Mouse (Mus musculus) CH12.LX (cell line): ENCODE data around the gene Mier3.

Experiments
- CTCF ChIP-seq, 2 experiments: IDR thresholded peaks in 1 of 2; conservative IDR thresholded peaks in 1 of 2; 2 replicates each; pipeline ENCODE4 v1.5.1; 2011 to 2012; ENCODE audit warnings: low read depth in 2 of 2, low read length in 2 of 2, improper control_type of control experiment in 1 of 2, inconsistent platforms in 1 of 2, mild to moderate bottlenecking in 1 of 2, moderate library complexity in 1 of 2
- EP300 ChIP-seq: IDR thresholded peaks from 2 replicates; pipeline ENCODE4 v1.6.1; 2011; ENCODE audit warnings: low read length, improper control_type of control experiment
- KAT2A ChIP-seq: IDR thresholded peaks from 2 replicates; pipeline ENCODE4 v1.6.1; 2012; ENCODE audit warnings: low read length, improper control_type of control experiment, inconsistent platforms; ENCODE audit not compliant: insufficient replicate concordance

- TF ChIP-seq KAT2A (no peak), CTCF (conservative IDR thresholded peaks at IDR 0.05 in 1 of 2, IDR thresholded peaks at IDR 0.05 in 1 of 2; ENCODE audit: low read depth in 2 of 2, low read length in 2 of 2) (no peak), EP300 (no peak)
Measured at GRCm38 (mm10) chr13:111724811-111725164, 44.0 kb downstream of the Mier3 start.
